Mouse (Mus musculus): ENCODE results near the gene Klra9. TPM values are rescaled to one million over a fixed set of nuclear protein-coding genes. Genes with fewer than 3 reads are reported as not detected.
"Not testable (repeated sequence)": the region's sequence is repeated elsewhere in the genome, so short reads cannot be mapped to it uniquely, and the experiment has no call there.

Gene Klra9
- total RNA-seq (2022): not detected

DNA sequence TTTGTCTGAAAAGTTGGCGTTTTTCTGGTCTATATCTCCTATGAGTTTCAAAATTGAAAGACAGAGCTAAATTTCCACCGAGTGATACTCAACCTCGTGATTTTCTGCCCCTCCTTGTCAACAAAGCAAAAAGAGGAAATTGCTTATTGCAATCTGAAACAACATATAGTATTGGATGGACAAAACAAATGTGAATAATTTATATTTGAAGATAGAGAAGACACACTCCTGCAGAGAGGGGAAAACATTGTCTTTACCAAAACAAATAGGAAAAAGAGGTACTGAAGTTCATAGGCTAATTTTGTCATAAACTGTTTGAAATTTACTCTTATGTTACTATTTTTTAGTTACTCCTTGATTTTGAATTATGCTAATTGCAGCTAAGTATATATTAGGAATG, at the start of gene Klra9:
Gene Klra9, minus strand, starts transcription at position 101 of the 400 bp plus-strand sequence.
- not testable (repeated sequence) for DNase-seq (ENCODE audit: low spot score in 2 of 2)

DNA sequence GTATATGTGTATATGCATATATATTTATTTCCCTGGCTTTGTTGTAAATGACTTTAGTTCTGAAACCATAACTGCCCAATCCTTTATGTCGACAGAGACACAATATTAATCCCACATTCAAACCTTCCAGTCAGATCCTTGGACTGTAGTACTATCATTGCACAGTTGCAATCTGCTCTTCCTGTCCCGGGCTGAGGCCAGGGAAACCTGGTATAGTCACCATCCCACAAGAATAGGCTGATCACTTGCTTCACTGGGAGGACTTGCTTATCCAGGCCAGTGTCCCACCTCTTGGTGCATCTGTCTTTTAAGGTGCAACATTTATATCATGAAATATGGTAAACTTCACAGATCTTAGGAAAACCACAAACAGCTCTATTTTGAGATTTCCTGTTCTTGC, 44.6 kb upstream of the Klra9 start:
- DNase-seq (ENCODE audit: low spot score in 2 of 2): no peak

DNA sequence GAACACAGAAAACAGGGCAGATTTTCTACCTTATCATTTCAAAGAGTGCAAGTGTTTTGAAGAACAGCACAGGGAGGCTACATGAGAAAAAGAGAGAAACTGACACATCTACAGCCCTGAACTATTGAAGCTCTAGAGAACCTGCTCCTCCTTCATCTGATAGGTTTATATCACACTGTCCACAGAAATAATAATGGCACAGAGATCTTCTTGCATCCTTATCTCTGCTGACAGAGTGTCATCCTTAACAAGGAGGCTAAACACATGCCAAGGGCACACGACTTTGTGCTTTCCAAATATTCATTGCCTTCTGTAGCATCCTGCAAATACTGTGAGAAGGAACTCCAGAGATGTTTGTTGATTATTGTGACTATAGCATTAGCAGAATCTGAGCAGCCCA, 43.7 kb upstream of the Klra9 start:
- DNase-seq (ENCODE audit: low spot score in 2 of 2): no peak

DNA sequence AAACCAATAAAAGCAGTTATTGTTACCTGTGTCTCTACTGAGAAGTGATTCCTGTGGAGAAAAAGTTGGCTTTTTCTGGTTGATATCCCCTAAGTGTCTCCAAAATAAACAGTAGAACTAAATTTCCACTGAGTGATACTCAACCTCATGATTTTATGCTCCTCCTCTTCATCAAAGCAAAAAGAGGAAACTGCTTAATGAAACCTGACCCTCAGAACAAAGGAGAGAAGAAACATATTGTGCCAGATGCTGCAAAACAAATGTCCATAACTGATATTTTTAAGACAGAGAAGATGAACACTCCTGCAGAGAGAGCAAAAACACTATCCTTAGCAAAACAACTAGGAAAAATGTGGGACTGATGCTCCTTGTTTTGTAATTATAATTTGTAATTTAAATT, 40.3 kb upstream of the Klra9 start, which contains the start of gene Klra7:
Gene Klra7, minus strand, starts transcription at position 101 of the 400 bp plus-strand sequence.
- DNase-seq (ENCODE audit: low spot score in 2 of 2): no peak

DNA sequence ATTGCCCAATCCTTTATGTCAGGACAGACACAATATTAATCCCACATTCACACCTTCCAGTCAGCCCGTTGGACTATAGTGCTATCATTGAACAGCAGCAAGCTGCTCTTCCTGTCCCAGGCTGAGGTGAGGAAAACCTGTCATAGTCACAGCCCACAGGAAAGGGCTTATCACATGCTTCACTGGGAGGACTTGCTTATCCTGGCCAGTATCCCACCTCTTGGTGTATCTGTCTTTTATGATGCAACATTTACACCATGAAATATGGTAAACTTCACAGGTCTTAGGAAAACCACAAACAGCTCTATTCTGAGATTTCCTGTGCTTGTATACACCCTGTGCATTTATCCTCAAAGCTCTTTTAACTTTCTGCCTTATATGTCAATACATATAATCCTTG, 4.5 kb upstream of the Klra9 start:
- DNase-seq (ENCODE audit: low spot score in 2 of 2): not testable (repeated sequence)

DNA sequence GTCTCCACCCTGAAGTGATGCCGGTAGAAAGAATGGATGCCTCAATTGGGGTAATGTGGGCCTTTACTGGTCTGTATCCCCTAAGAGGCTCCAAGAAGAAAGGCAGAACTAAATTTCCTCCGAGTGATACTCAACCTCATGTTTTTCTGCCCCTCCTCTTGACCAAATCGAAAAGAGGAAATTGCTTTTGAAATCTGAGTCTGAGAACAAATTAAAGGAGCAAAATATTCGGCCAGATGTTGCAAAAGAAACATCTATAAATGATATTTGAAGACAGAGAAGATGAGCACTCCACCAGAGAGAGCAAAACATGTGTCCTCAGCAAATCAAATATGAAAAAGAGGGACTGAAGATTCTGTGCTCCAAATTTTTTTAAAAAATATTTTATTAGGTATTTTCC, 63.1 kb downstream of the Klra9 start, which contains the start of gene Klra8:
Gene Klra8, minus strand, starts transcription at position 101 of the 400 bp plus-strand sequence.
- DNase-seq (ENCODE audit: low spot score in 2 of 2): not testable (repeated sequence)

Other genes with a start within 250 kb of the Klra9 start
- not detected for gene Klra6, start 166.2 kb downstream of the Klra9 start, total RNA-seq (2022)
- gene Klra4, start 125.8 kb downstream of the Klra9 start, total RNA-seq (2022): not detected
- gene Klra8, start 63.2 kb downstream of the Klra9 start, total RNA-seq (2022): under 1 TPM in 1 of 4 experiments, not detected in 3; 0.39 TPM
- gene Klra7, start 40.2 kb upstream of the Klra9 start, total RNA-seq (2022): not detected
- gene Klra10, start 88.8 kb upstream of the Klra9 start, total RNA-seq (2022): not detected
- gene Klra3, start 144.5 kb upstream of the Klra9 start, total RNA-seq (2022): not detected
- gene Klra1, start 193.8 kb upstream of the Klra9 start, total RNA-seq (2022): not detected